Mouse (Mus musculus): ENCODE measurements around the gene Olfr1238.

GRCm38 (mm10) chr2:89414557-89414956 lies 5.1 kb upstream of the Olfr1238 start:
- TF ChIP-seq CTCF (IDR thresholded peaks at IDR 0.05; ENCODE audit: control insufficient read depth, insufficient read depth, insufficient replicate concordance, low read depth, low read length) (no peak), POLR2A (IDR thresholded peaks at IDR 0.05; ENCODE audit: control insufficient read depth, low read depth, low read length) (no peak)
